Mouse (Mus musculus) spleen, postnatal 36 days (tissue): ENCODE measurements around the gene Nlrx1.
"Not testable (repeated sequence)": the region's sequence is repeated elsewhere in the genome, so short reads cannot be mapped to it uniquely, and the experiment has no call there.

Experiments used
- DNase-seq, 2 experiments: peaks; one replicate each; pipeline ENCODE4 v3.0.0; 2022; ENCODE audit warnings: low spot score in 2 of 2, mixed read lengths in 1 of 2

The Nlrx1 gene

GRCm38 (mm10) chr9:44268432-44268831 is at the start of gene Nlrx1:
TSS of gene Nlrx1 (minus strand) at chr9:44268599.
- DNase-seq = peak; percentile 23 to 34

GRCm38 (mm10) chr9:44317452-44317851 is 49.1 kb upstream of the Nlrx1 start:
- no peak for DNase-seq

GRCm38 (mm10) chr9:44314910-44315309 is 46.5 kb upstream of the Nlrx1 start:
- DNase-seq = no peak

- no peak for DNase-seq
These were observed 45.8 kb upstream of the Nlrx1 start for GRCm38 (mm10) chr9:44314257-44314547.

- DNase-seq = no peak
These were observed 45.3 kb upstream of the Nlrx1 start for GRCm38 (mm10) chr9:44313476-44314256.

GRCm38 (mm10) chr9:44311136-44312134 is 43.0 kb upstream of the Nlrx1 start:
- DNase-seq = no peak

- no peak for DNase-seq
These were observed 42.3 kb upstream of the Nlrx1 start for GRCm38 (mm10) chr9:44310750-44311135.

- no peak for DNase-seq
These were observed 41.4 kb upstream of the Nlrx1 start for GRCm38 (mm10) chr9:44309756-44310155.

- peak; percentile 49 to 57 for DNase-seq
These were observed 38.8 kb upstream of the Nlrx1 start for GRCm38 (mm10) chr9:44307248-44307647.

- no peak for DNase-seq
These were observed 38.1 kb upstream of the Nlrx1 start for GRCm38 (mm10) chr9:44306532-44306931.

GRCm38 (mm10) chr9:44305466-44306079 is 37.2 kb upstream of the Nlrx1 start, which contains the start of gene Hinfp:
TSS of gene Hinfp (minus strand) at chr9:44305671.
- peak; percentile 99 for DNase-seq

GRCm38 (mm10) chr9:44300001-44300400 is 31.6 kb upstream of the Nlrx1 start:
- DNase-seq = not testable (repeated sequence)

GRCm38 (mm10) chr9:44292490-44292889 is 24.1 kb upstream of the Nlrx1 start:
- peak; percentile 56 to 61 for DNase-seq

- DNase-seq = no peak
These were observed 20.5 kb upstream of the Nlrx1 start for GRCm38 (mm10) chr9:44288959-44289291.

- peak; percentile 32 to 66 for DNase-seq
These were observed 19.9 kb upstream of the Nlrx1 start, which contains the start of gene Abcg4 for GRCm38 (mm10) chr9:44288076-44288958. TSS of gene Abcg4 (minus strand) at chr9:44288615.

GRCm38 (mm10) chr9:44287401-44288075 is 19.1 kb upstream of the Nlrx1 start:
- peak; percentile 19 to 24 for DNase-seq

GRCm38 (mm10) chr9:44287003-44287400 is 18.6 kb upstream of the Nlrx1 start:
- no peak for DNase-seq

- peak; percentile 42 to 55 for DNase-seq
These were observed 18.0 kb upstream of the Nlrx1 start for GRCm38 (mm10) chr9:44286256-44286850.

GRCm38 (mm10) chr9:44283183-44283582 is 14.8 kb upstream of the Nlrx1 start:
- DNase-seq = no peak

GRCm38 (mm10) chr9:44269973-44270372 is 1.6 kb upstream of the Nlrx1 start:
- no peak for DNase-seq
